Mouse (Mus musculus) gastrocnemius, postnatal 36 days (tissue): Measurements from ENCODE around the gene Spa17. TPM values are rescaled to one million over a fixed set of nuclear protein-coding genes. Genes with fewer than 3 reads are reported as not detected.

Experiments used
- DNase-seq, 2 experiments: peaks; one replicate each; pipeline ENCODE4 v3.0.0; 2022
- intact Hi-C: fragments of 180-260 bp; cut with DNase I; formaldehyde crosslinking; loops from one replicate; pipeline ENCODE4 v1.15.1; 2025
- total RNA-seq, 2 experiments: library from RNA; stranded (reverse); gene quantifications; 2 replicates each; pipeline ENCODE4 v1.2.3; 2021

Spa17 gene
- total RNA-seq, 2 experiments from 2014 or later = 2.6 to 3.2 TPM

- intact Hi-C loops = no loop called here
Observed at GRCm38 (mm10) chr9:37567892-37568604, 45.5 kb downstream of the Spa17 start.

GRCm38 (mm10) chr9:37567454-37567853 lies 46.1 kb downstream of the Spa17 start:
- no peak for DNase-seq
- intact Hi-C loops = no loop called here

More at GRCm38 (mm10) chr9:37567892-37568604, 45.5 kb downstream of the Spa17 start:
- no peak for DNase-seq

GRCm38 (mm10) chr9:37567019-37567418 lies 46.5 kb downstream of the Spa17 start:
- no peak for DNase-seq
- intact Hi-C loops = no loop called here

GRCm38 (mm10) chr9:37563805-37564204 lies 49.7 kb downstream of the Spa17 start:
- DNase-seq = no peak
- intact Hi-C loops = no loop called here

- intact Hi-C loops = no loop called here
Observed at GRCm38 (mm10) chr9:37560617-37561016, 52.9 kb downstream of the Spa17 start.

GRCm38 (mm10) chr9:37556366-37556765 lies 57.2 kb downstream of the Spa17 start:
- DNase-seq = no peak
- intact Hi-C loops = no loop called here

More at GRCm38 (mm10) chr9:37560617-37561016, 52.9 kb downstream of the Spa17 start:
- DNase-seq = no peak

- intact Hi-C loops = no loop called here
- DNase-seq = no peak
Observed at GRCm38 (mm10) chr9:37554838-37555748, 58.4 kb downstream of the Spa17 start, which contains the start of gene Siae. TSS of gene Siae (plus strand) at chr9:37555698.

- intact Hi-C loops = no loop called here
Observed at GRCm38 (mm10) chr9:37554279-37554678, 59.2 kb downstream of the Spa17 start.

More at GRCm38 (mm10) chr9:37554279-37554678, 59.2 kb downstream of the Spa17 start:
- no peak for DNase-seq

Other genes starting within 250 kb of the Spa17 start
- under 1 TPM; 0.08 to 0.52 TPM for gene Hepacam, start 246.4 kb downstream of the Spa17 start, total RNA-seq
- 1 to 10 TPM; 8.2 to 8.6 TPM for gene Robo4, start 211.8 kb downstream of the Spa17 start, total RNA-seq
- gene Robo3, start 180.5 kb downstream of the Spa17 start, total RNA-seq = not detected
- gene Msantd2, start 124.4 kb downstream of the Spa17 start, total RNA-seq = 1 to 10 TPM; 3.0 to 3.3 TPM
- gene Esam, start 85.6 kb downstream of the Spa17 start, total RNA-seq = 10 to 100 TPM; 20.8 to 23.3 TPM
- gene Vsig2, start 74.5 kb downstream of the Spa17 start, total RNA-seq = 1 to 10 TPM; 1.8 to 3.6 TPM
- under 1 TPM; 0.35 to 0.66 TPM for gene Nrgn, start 60.8 kb downstream of the Spa17 start, total RNA-seq
- 1 to 10 TPM; 3.5 TPM for gene Siae, start 58.0 kb downstream of the Spa17 start, total RNA-seq
- 10 to 100 TPM; 27.7 to 32.7 TPM for gene Tbrg1, start 43.6 kb upstream of the Spa17 start, total RNA-seq
- gene Panx3, start 55.5 kb upstream of the Spa17 start, total RNA-seq = not detected
- gene Olfr160, start 102.5 kb upstream of the Spa17 start, total RNA-seq = not detected
- gene Olfr874, start 131.4 kb upstream of the Spa17 start, total RNA-seq = not detected
- not detected for gene Olfr875, start 158.1 kb upstream of the Spa17 start, total RNA-seq
- not detected for gene Olfr876, start 189.3 kb upstream of the Spa17 start, total RNA-seq
- gene Olfr877, start 240.5 kb upstream of the Spa17 start, total RNA-seq = not detected